11 mouse cellular contexts compared by ENCODE assay signal in the genomic region with DNA sequence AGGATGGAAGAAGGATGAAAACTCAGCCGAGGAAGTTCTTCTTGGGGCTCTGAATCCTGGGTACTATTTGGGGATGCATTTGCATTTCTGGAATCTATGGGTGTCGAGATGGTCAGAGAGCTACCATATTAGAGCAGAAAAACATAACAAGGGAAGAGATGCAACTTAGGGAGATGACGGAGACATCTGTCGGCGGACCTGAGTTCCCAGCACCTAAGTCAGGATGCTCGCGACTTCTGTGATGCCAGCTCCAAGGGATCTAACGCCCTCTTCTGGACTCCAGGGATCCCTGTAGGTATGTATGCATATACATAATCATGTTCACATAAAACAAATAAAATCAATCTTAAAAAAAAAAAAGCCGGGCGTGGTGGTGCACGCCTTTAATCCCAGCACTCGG. TPM values are rescaled to one million over a fixed set of nuclear protein-coding genes. Genes with fewer than 3 reads are reported as not detected.
DNase-seq lines count a peak whose midpoint lies in the region; ATAC-seq and TF ChIP-seq lines count a peak whose summit lies in the region.
"Had no signal": no experiment of that assay in that cellular context is flagged by ENCODE, and none has a peak within 500 bp of the region (broad histone marks: within the 10 kb centered on the region; RNA-seq: fewer than 3 reads in every experiment).

No protein-coding gene starts in this region.

- no peaks in the 10 kb centered on the region for H3K27me3 ChIP-seq in heart, embryonic 14.5 days (ENCODE audit: control insufficient read depth, insufficient read depth, low read length)
- no peaks in the 10 kb centered on the region for H3K27me3 ChIP-seq in heart, adult 2 months (ENCODE audit: control insufficient read depth, insufficient read depth, low read length)
- no peaks in the 10 kb centered on the region for H3K27me3 ChIP-seq in testis, adult 2 months (ENCODE audit: control insufficient read depth, insufficient read depth, low read length)
- no peaks in the 10 kb centered on the region for H3K27me3 ChIP-seq in liver, embryonic 13.5 days
- H3K27me3 ChIP-seq: Patski had no signal

- ATAC-seq in heart, embryonic 14.5 days (ENCODE audit: insufficient number of reproducible peaks, insufficient read depth, low FRiP score, low read depth), result no peak
- ATAC-seq in liver, embryonic 13.5 days (ENCODE audit: low read depth), result no peak
- no peak for ATAC-seq in erythroid progenitor cell, adult 5-6 weeks (replicated peaks; ENCODE audit: low FRiP score, poor library complexity, severe bottlenecking)
- ATAC-seq: Patski had no signal

- H3K9me3 ChIP-seq in heart, embryonic 14.5 days (ENCODE audit: control insufficient read depth, low read length), result no peaks in the 10 kb centered on the region
- H3K9me3 ChIP-seq in liver, embryonic 13.5 days (replicated peaks), result no peaks in the 10 kb centered on the region

- H3K4me3 ChIP-seq in heart, embryonic 14.5 days (ENCODE audit: control insufficient read depth in 1 of 2, insufficient read depth in 1 of 2, low read depth in 1 of 2, low read length in 2 of 2), result no peak overlapping the region
- H3K4me3 ChIP-seq in heart, adult 2 months, result no peak overlapping the region
- peak overlapping the region; percentile 59 for H3K4me3 ChIP-seq in testis, adult 2 months (ENCODE audit: control insufficient read depth, low read depth, low read length)
- H3K4me3 ChIP-seq in liver, embryonic 13.5 days (replicated peaks), result peak overlapping the region; percentile 15; the same call in 1 of the 2 replicates
- H3K4me3 ChIP-seq: gastrocnemius, adult 2 months; myocyte had no signal

- no peak for DNase-seq in heart, adult 2 months
- no peak for DNase-seq in testis, postnatal 14 days (ENCODE audit: low spot score)
- DNase-seq in liver, embryonic 13.5 days, result no peak
- DNase-seq in left cerebral cortex, postnatal 10 days (ENCODE audit: extremely low spot score in 1 of 2, low spot score in 2 of 2), result no peak
- no peak for DNase-seq in layer of hippocampus, adult 8-10 months (ENCODE audit: low spot score in 2 of 2)

- intact Hi-C loops in heart, adult 2 months (cut with DNase I), result no loop called here
- intact Hi-C loops in left cerebral cortex, postnatal 10 days (cut with DNase I), result no loop called here

- H3K4me1 ChIP-seq in heart, embryonic 14.5 days (ENCODE audit: control insufficient read depth in 2 of 2, insufficient read depth in 2 of 2, low read length in 2 of 2), result no peaks in the 10 kb centered on the region
- no peaks in the 10 kb centered on the region for H3K4me1 ChIP-seq in heart, adult 2 months (ENCODE audit: control insufficient read depth, insufficient read depth, low read length)
- peaks cover 7% of the 10 kb centered on the region for H3K4me1 ChIP-seq in testis, adult 2 months (ENCODE audit: control insufficient read depth, insufficient read depth, low read length)
- H3K4me1 ChIP-seq in liver, embryonic 13.5 days (replicated peaks), result no peaks in the 10 kb centered on the region

- no peaks in the 10 kb centered on the region for H3K36me3 ChIP-seq in heart, embryonic 14.5 days (ENCODE audit: control insufficient read depth, insufficient read depth, low read length)
- no peaks in the 10 kb centered on the region for H3K36me3 ChIP-seq in heart, adult 2 months (ENCODE audit: control insufficient read depth, insufficient read depth, low read length)
- no peaks in the 10 kb centered on the region for H3K36me3 ChIP-seq in testis, adult 2 months (ENCODE audit: control insufficient read depth, insufficient read depth, low read length)
- H3K36me3 ChIP-seq in liver, embryonic 13.5 days, result no peaks in the 10 kb centered on the region

- H3K4me2 ChIP-seq in heart, embryonic 14.5 days (ENCODE audit: low read length), result peak overlapping the region; percentile 29; the same call in 1 of the 2 replicates
- H3K4me2 ChIP-seq in liver, embryonic 13.5 days, result peak overlapping the region; percentile 10

- H3K27ac ChIP-seq in heart, embryonic 14.5 days (replicated peaks in 1 of 2; ENCODE audit: control insufficient read depth in 1 of 2, insufficient read depth in 1 of 2, low read depth in 2 of 2, low read length in 2 of 2), result no peak overlapping the region
- no peak overlapping the region for H3K27ac ChIP-seq in heart, adult 2 months
- no peak overlapping the region for H3K27ac ChIP-seq in testis, adult 2 months (ENCODE audit: control insufficient read depth, insufficient read depth, low read depth, low read length)
- H3K27ac ChIP-seq in liver, embryonic 13.5 days, result no peak overlapping the region
- H3K27ac ChIP-seq: gastrocnemius, adult 2 months had no signal

- TF ChIP-seq CTCF in heart, adult 2 months (IDR thresholded peaks at IDR 0.05), result no peak
- no peak for TF ChIP-seq CTCF in testis, adult 2 months (IDR thresholded peaks at IDR 0.05; ENCODE audit: control insufficient read depth, insufficient read depth, insufficient replicate concordance, low read depth, low read length)

- no peak overlapping the region for H3K9ac ChIP-seq in heart, embryonic 14.5 days (ENCODE audit: low read length)
- H3K9ac ChIP-seq in heart, adult 2 months (ENCODE audit: low read depth, low read length), result no peak overlapping the region
- H3K9ac ChIP-seq in liver, embryonic 13.5 days, result no peak overlapping the region

- 66% methylated on average over 12 of the region's 12 CpGs for WGBS in heart, embryonic 14.5 days
- WGBS in heart, adult 2 months, result 68% methylated on average over 12 of the region's 12 CpGs
- 58% methylated on average over 12 of the region's 12 CpGs for WGBS in liver, embryonic 13.5 days (ENCODE audit: insufficient replicate concordance)

- TF ChIP-seq EP300 in heart, adult 2 months (IDR thresholded peaks at IDR 0.05; ENCODE audit: insufficient read depth, low read depth, low read length), result no peak

- TF ChIP-seq POLR2A in heart, adult 2 months (IDR thresholded peaks at IDR 0.05; ENCODE audit: insufficient read depth, low read depth, low read length), result no peak
- TF ChIP-seq POLR2A in testis, adult 2 months (IDR thresholded peaks at IDR 0.05; ENCODE audit: control insufficient read depth, low read depth, low read length), result no peak

- H3K79me2 ChIP-seq in heart, adult 2 months (replicated peaks; ENCODE audit: control insufficient read depth, insufficient read depth, low read length), result no peaks in the 10 kb centered on the region

RNA-seq across cellular contexts. Expression of a gene that starts 26.1 kb away (rescaled TPM):
- 15.3 and 15.7 TPM in 2 replicates for polyA plus RNA-seq in heart, embryonic 14.5 days (2014; fragmentation: Nextera tagmentation; extraction: Ambion mirVana)
- 1 to 10 TPM; 6.6 to 7.8 TPM for total RNA-seq in heart, adult 2 months (2021)
- polyA plus RNA-seq in heart, adult 2 months (2012; rRNA removed), result 10.1 and 10.5 TPM in 2 replicates
- 3.1 and 3.4 TPM in 2 replicates for polyA plus RNA-seq in testis, adult 2 months (2012; rRNA removed)
- 12.0 and 13.7 TPM in 2 replicates for polyA plus RNA-seq in liver, embryonic 13.5 days (2015; fragmentation: Nextera tagmentation; extraction: Ambion mirVana)
- 10 to 100 TPM; 19.1 to 19.5 TPM for total RNA-seq in left cerebral cortex, postnatal 10 days (2021)
- total RNA-seq in layer of hippocampus, adult 8-10 months (2022), result 10 to 100 TPM; 14.5 to 20.1 (median 16.6) TPM
- total RNA-seq in erythroid progenitor cell, adult 5-6 weeks (2015; ENCODE audit: low replicate concordance), result 2.9 and 11.2 TPM in 2 replicates
- total RNA-seq in erythroid progenitor cell, adult 5-6 weeks (2017; ENCODE audit: low replicate concordance), result 2.2 and 8.5 TPM in 2 replicates

Comparison
In these comparisons a context has a peak if more than half of its experiments do, and no peak if none do; other contexts are left out.
1. H3K4me3 ChIP-seq: peak in testis, adult 2 months (single experiment) and liver, embryonic 13.5 days (single experiment); none in heart, embryonic 14.5 days (0 of 2) and heart, adult 2 months (single experiment).